Mouse (Mus musculus) liver, embryonic 15.5 days (tissue): Measurements from ENCODE around the gene Cipc. TPM values are rescaled to one million over a fixed set of nuclear protein-coding genes. Genes with fewer than 3 reads are reported as not detected.

Source experiments
- ATAC-seq: fragments of 200-750 bp; cut with Nextera tagmentation; 2 replicates; pipeline ENCODE4 v1.8.0; 2017; ENCODE audit warnings: moderate number of reproducible peaks, mild to moderate bottlenecking, moderate library complexity; ENCODE audit not compliant: insufficient read depth
- H3K27ac ChIP-seq: fragments of 300-500 bp; sonication (generic); replicated peaks from 2 replicates; pipeline ENCODE4 v1.5.1; 2015; ENCODE audit warnings: mild to moderate bottlenecking, inconsistent platforms
- H3K27me3 ChIP-seq: fragments of 300-500 bp; sonication (generic); 2 replicates; pipeline ENCODE4 v1.6.1; 2015; ENCODE audit warnings: mild to moderate bottlenecking, inconsistent platforms
- H3K36me3 ChIP-seq: fragments of 300-500 bp; sonication (generic); replicated peaks from 2 replicates; pipeline ENCODE4 v1.6.1; 2015; ENCODE audit warnings: moderate library complexity, mild to moderate bottlenecking, inconsistent platforms
- H3K4me1 ChIP-seq: fragments of 300-500 bp; sonication (generic); replicated peaks from 2 replicates; pipeline ENCODE4 v1.6.1; 2015; ENCODE audit warnings: inconsistent platforms
- H3K4me2 ChIP-seq: fragments of 300-500 bp; sonication (generic); 2 replicates; pipeline ENCODE4 v1.6.1; 2015; ENCODE audit warnings: moderate library complexity, mild to moderate bottlenecking, inconsistent platforms
- H3K4me3 ChIP-seq: fragments of 300-500 bp; sonication (generic); replicated peaks from 2 replicates; pipeline ENCODE4 v1.5.1; 2015; ENCODE audit warnings: mild to moderate bottlenecking, inconsistent platforms
- H3K9ac ChIP-seq: fragments of 300-500 bp; sonication (generic); 2 replicates; pipeline ENCODE4 v1.6.1; 2015; ENCODE audit warnings: moderate library complexity, mild to moderate bottlenecking, inconsistent platforms
- H3K9me3 ChIP-seq: fragments of 300-500 bp; sonication (generic); replicated peaks from 2 replicates; pipeline ENCODE4 v1.6.1; 2016; ENCODE audit warnings: inconsistent platforms
- WGBS: fragments of 180-500 bp; shearing (Covaris S2); methylation state at CpG from one replicate; pipeline ENCODE4 v1.1.7; 2015; ENCODE audit warnings: mixed read lengths; ENCODE audit not compliant: insufficient replicate concordance; 5-methylcytosine and 5-hydroxymethylcytosine counted together
- polyA plus RNA-seq: library from polyadenylated mRNA; unstranded; fragments of >200 nt; fragmentation: Nextera tagmentation; extraction: Ambion mirVana; gene quantifications from 2 replicates; pipeline ENCODE4 v1.2.1, GENCODE M21; 2015

The Cipc gene
- polyA plus RNA-seq, 1 experiment from 2014 or later = 8.2 TPM

GRCm38 (mm10) chr12:86977833-86978232, 31.0 kb downstream of the Cipc start:
- H3K27me3 ChIP-seq = peaks cover 57% of the 10 kb centered on the region

DNA sequence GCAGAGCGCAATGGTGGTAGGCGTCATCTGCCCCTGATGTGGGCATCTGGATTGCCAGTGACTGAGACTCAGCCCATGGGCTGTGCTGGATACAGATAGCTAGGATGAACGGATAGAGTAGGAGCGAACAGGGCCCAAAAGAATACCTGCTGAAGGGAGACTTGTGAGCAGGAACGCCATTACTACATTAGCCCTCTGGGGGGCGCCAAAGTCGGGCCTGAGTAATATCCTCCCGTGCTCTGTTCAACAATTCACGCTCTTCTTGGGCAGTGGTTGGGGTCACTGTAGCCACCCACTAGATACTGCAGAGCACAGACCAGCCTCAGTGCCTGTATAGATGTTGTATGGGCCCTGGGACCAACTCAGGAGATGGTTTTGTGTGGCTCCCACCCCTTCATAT, 34.3 kb downstream of the Cipc start:
- Histone ChIP-seq H3K4me1 (no peaks in the 10 kb centered on the region), H3K27me3 (peaks cover 89% of the 10 kb centered on the region), H3K9me3 (no peaks in the 10 kb centered on the region), H3K4me3 (no peak overlapping the region), H3K27ac (no peak overlapping the region), H3K4me2 (no peak overlapping the region), H3K9ac (no peak overlapping the region), H3K36me3 (no peaks in the 10 kb centered on the region)
- ATAC-seq = no peak
- 26% methylated on average over 9 of the region's 9 CpGs for WGBS

More at GRCm38 (mm10) chr12:86977833-86978232, 31.0 kb downstream of the Cipc start:
- WGBS = 21% methylated on average over 15 of the region's 15 CpGs
- no peaks in the 10 kb centered on the region for H3K36me3 ChIP-seq
- H3K9me3 ChIP-seq = no peaks in the 10 kb centered on the region
- no peak overlapping the region for H3K9ac ChIP-seq
- no peak overlapping the region for H3K4me3 ChIP-seq
- H3K4me1 ChIP-seq = peaks cover 17% of the 10 kb centered on the region
- no peak for ATAC-seq
- H3K27ac ChIP-seq = no peak overlapping the region
- H3K4me2 ChIP-seq = no peak overlapping the region

GRCm38 (mm10) chr12:86983470-86984193, 36.8 kb downstream of the Cipc start:
- no peak overlapping the region for H3K4me2 ChIP-seq
- H3K4me1 ChIP-seq = no peaks in the 10 kb centered on the region
- no peak overlapping the region for H3K27ac ChIP-seq
- peaks cover 94% of the 10 kb centered on the region for H3K27me3 ChIP-seq
- H3K9me3 ChIP-seq = no peaks in the 10 kb centered on the region
- no peak overlapping the region for H3K9ac ChIP-seq
- no peak for ATAC-seq
- no peaks in the 10 kb centered on the region for H3K36me3 ChIP-seq
- 3% methylated on average over 28 of the region's 28 CpGs for WGBS
- no peak overlapping the region for H3K4me3 ChIP-seq

- no peak overlapping the region for H3K4me2 ChIP-seq
- no peak for ATAC-seq
- no peak overlapping the region for H3K27ac ChIP-seq
- WGBS = 9% methylated on average over 6 of the region's 6 CpGs
- no peak overlapping the region for H3K4me3 ChIP-seq
- H3K27me3 ChIP-seq = peaks cover 94% of the 10 kb centered on the region
- H3K9ac ChIP-seq = no peak overlapping the region
- H3K36me3 ChIP-seq = no peaks in the 10 kb centered on the region
- no peaks in the 10 kb centered on the region for H3K9me3 ChIP-seq
- no peaks in the 10 kb centered on the region for H3K4me1 ChIP-seq
Observed at GRCm38 (mm10) chr12:86984194-86984555, 37.3 kb downstream of the Cipc start.

DNA sequence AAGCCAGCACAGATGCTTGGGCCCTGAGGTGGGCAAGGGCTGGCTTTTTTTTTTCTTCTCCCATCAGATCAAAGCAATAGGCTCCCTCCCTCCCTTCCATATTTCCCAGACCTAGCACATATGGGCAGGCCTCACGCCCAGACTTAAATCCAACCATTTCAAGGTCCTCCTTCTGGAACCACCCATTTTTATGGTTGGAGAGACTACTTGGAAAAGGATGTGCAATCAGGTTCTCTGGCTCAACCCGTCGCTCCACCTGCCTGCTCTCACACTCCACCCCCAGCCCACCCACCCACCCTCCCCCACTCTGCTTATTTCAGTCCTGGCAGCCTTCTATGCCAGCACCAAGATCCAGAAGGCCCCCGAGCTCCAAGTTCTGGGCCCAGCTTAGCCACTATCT, 39.7 kb downstream of the Cipc start:
- 42% methylated on average over 4 of the region's 4 CpGs for WGBS
- no peak for ATAC-seq

GRCm38 (mm10) chr12:86988227-86988626, 41.4 kb downstream of the Cipc start:
- peaks cover 93% of the 10 kb centered on the region for H3K27me3 ChIP-seq
- ATAC-seq = no peak
- H3K4me2 ChIP-seq = no peak overlapping the region
- no peak overlapping the region for H3K4me3 ChIP-seq
- no peaks in the 10 kb centered on the region for H3K9me3 ChIP-seq
- 32% methylated on average over 16 of the region's 16 CpGs for WGBS
- H3K36me3 ChIP-seq = no peaks in the 10 kb centered on the region
- no peak overlapping the region for H3K9ac ChIP-seq
- H3K27ac ChIP-seq = no peak overlapping the region
- no peaks in the 10 kb centered on the region for H3K4me1 ChIP-seq

More for the DNA sequence above, 39.7 kb downstream of the Cipc start:
- Histone ChIP-seq H3K4me3 (no peak overlapping the region), H3K9me3 (no peaks in the 10 kb centered on the region), H3K27ac (no peak overlapping the region), H3K27me3 (peaks cover 98% of the 10 kb centered on the region), H3K36me3 (no peaks in the 10 kb centered on the region), H3K4me1 (no peaks in the 10 kb centered on the region), H3K4me2 (no peak overlapping the region), H3K9ac (no peak overlapping the region)

DNA sequence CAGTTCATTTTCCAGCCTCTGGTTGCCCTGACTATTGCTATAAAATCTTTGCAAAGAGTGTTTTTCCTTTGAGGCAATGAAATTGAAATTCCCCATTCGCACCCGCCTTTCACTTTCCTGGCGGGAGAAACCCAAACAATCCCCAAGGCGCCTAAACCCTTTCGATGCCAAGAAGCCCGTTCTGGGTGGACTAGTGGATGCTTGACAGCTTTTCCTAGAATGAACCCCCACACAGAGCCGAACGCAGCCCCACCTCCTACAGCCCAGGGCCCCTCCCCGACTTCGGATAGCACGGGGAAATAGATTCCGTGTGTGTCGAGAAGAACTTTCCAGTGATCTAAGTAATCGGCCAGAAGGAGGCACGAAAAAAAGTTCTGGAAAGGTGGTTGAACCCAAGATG, 42.5 kb downstream of the Cipc start:
- Histone ChIP-seq H3K27ac (no peak overlapping the region), H3K9me3 (no peaks in the 10 kb centered on the region), H3K36me3 (no peaks in the 10 kb centered on the region), H3K27me3 (peaks cover 84% of the 10 kb centered on the region), H3K4me1 (no peaks in the 10 kb centered on the region), H3K4me2 (no peak overlapping the region), H3K4me3 (no peak overlapping the region), H3K9ac (no peak overlapping the region)
- no peak for ATAC-seq
- 7% methylated on average over 15 of the region's 15 CpGs for WGBS

- ATAC-seq = no peak
- WGBS = 2% methylated on average over 66 of the region's 68 CpGs
- Histone ChIP-seq H3K4me2 (no peak within 1 kb of the TSS), H3K27ac (no peak within 1 kb of the TSS), H3K9me3 (no peaks in the 10 kb centered on the region), H3K36me3 (no peaks in the 10 kb centered on the region), H3K4me1 (no peaks in the 10 kb centered on the region), H3K27me3 (peaks cover 77% of the 10 kb centered on the region), H3K9ac (no peak within 1 kb of the TSS), H3K4me3 (no peak within 1 kb of the TSS)
Observed at GRCm38 (mm10) chr12:86989890-86990754, 43.3 kb downstream of the Cipc start, which contains the start of gene Zdhhc22. Gene Zdhhc22 (minus strand): TSS chr12:86990430.

GRCm38 (mm10) chr12:86990755-86991110, 43.9 kb downstream of the Cipc start:
- Histone ChIP-seq H3K4me3 (no peak overlapping the region), H3K36me3 (no peaks in the 10 kb centered on the region), H3K9ac (no peak overlapping the region), H3K4me2 (no peak overlapping the region), H3K4me1 (no peaks in the 10 kb centered on the region), H3K27ac (no peak overlapping the region), H3K9me3 (no peaks in the 10 kb centered on the region), H3K27me3 (peaks cover 72% of the 10 kb centered on the region)
- 31% methylated on average over 2 of the region's 2 CpGs for WGBS
- no peak for ATAC-seq

DNA sequence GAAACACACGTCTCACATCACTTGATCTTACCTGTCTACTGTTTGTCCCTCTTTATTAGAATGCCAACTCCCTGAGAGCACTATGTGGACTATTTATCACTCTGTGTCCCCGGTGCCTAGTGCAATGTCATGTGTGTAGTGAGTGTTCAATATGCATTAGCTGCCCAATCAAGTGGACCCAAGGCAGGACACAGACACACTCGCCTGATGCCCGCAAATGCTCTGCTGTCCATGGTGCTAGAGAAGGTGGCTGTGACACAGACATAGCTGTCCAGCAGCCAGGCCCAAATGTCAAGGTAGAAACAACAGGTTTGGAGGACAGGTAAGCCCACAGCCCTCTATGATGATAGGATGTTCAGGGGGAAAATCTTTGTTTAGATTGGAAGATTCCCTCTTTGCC, 47.3 kb downstream of the Cipc start:
- 27% methylated on average over 4 of the region's 4 CpGs for WGBS
- no peaks in the 10 kb centered on the region for H3K36me3 ChIP-seq
- ATAC-seq = no peak

GRCm38 (mm10) chr12:86994776-86995175, 47.9 kb downstream of the Cipc start:
- H3K4me3 ChIP-seq = no peak overlapping the region
- peaks cover 33% of the 10 kb centered on the region for H3K27me3 ChIP-seq
- H3K9ac ChIP-seq = no peak overlapping the region
- H3K9me3 ChIP-seq = no peaks in the 10 kb centered on the region
- H3K36me3 ChIP-seq = no peaks in the 10 kb centered on the region
- H3K4me2 ChIP-seq = no peak overlapping the region
- 42% methylated on average over 3 of the region's 3 CpGs for WGBS
- H3K4me1 ChIP-seq = no peaks in the 10 kb centered on the region
- no peak for ATAC-seq
- no peak overlapping the region for H3K27ac ChIP-seq

More for the DNA sequence above, 47.3 kb downstream of the Cipc start:
- no peak overlapping the region for H3K27ac ChIP-seq
- no peak overlapping the region for H3K4me2 ChIP-seq
- H3K4me1 ChIP-seq = no peaks in the 10 kb centered on the region
- no peaks in the 10 kb centered on the region for H3K9me3 ChIP-seq
- no peak overlapping the region for H3K4me3 ChIP-seq
- H3K27me3 ChIP-seq = peaks cover 39% of the 10 kb centered on the region
- H3K9ac ChIP-seq = no peak overlapping the region
